Mouse (Mus musculus) CH12.LX (cell line): ENCODE measurements around the gene Pde3a.

Experiments used
- CHD1 ChIP-seq: IDR thresholded peaks from 2 replicates; pipeline ENCODE4 v1.6.1; 2012; ENCODE audit warnings: low read depth, low read length, improper control_type of control experiment, inconsistent platforms
- CTCF ChIP-seq, 2 experiments: IDR thresholded peaks in 1 of 2; conservative IDR thresholded peaks in 1 of 2; 2 replicates each; pipeline ENCODE4 v1.5.1; 2011 to 2012; ENCODE audit warnings: low read depth in 2 of 2, low read length in 2 of 2, improper control_type of control experiment in 1 of 2, inconsistent platforms in 1 of 2, mild to moderate bottlenecking in 1 of 2, moderate library complexity in 1 of 2
- ELF1 ChIP-seq: IDR thresholded peaks from 2 replicates; pipeline ENCODE4 v1.6.1; 2014; ENCODE audit warnings: low read depth, mild to moderate bottlenecking, inconsistent platforms, low read length, improper control_type of control experiment
- EP300 ChIP-seq: IDR thresholded peaks from 2 replicates; pipeline ENCODE4 v1.6.1; 2011; ENCODE audit warnings: low read length, improper control_type of control experiment
- MEF2A ChIP-seq: IDR thresholded peaks from 2 replicates; pipeline ENCODE4 v1.6.1; 2014; ENCODE audit warnings: low read depth, mild to moderate bottlenecking, inconsistent platforms, low read length, improper control_type of control experiment, borderline replicate concordance
- NRF1 ChIP-seq: IDR thresholded peaks from 2 replicates; pipeline ENCODE4 v1.6.1; 2014; ENCODE audit warnings: low read depth, mild to moderate bottlenecking, inconsistent platforms, low read length, improper control_type of control experiment, moderate library complexity
- SIN3A ChIP-seq: IDR thresholded peaks from 2 replicates; pipeline ENCODE4 v1.6.1; 2012; ENCODE audit warnings: low read length, improper control_type of control experiment, inconsistent platforms
- TBP ChIP-seq: conservative IDR thresholded peaks from 2 replicates; pipeline ENCODE4 v1.6.1; 2011; ENCODE audit warnings: low read depth, low read length, improper control_type of control experiment
- TCF12 ChIP-seq: IDR thresholded peaks from 2 replicates; pipeline ENCODE4 v1.6.1; 2014; ENCODE audit warnings: low read depth, mild to moderate bottlenecking, inconsistent platforms, low read length, improper control_type of control experiment
- USF1 ChIP-seq: IDR thresholded peaks from 2 replicates; pipeline ENCODE4 v1.6.1; 2014; ENCODE audit warnings: low read depth, mild to moderate bottlenecking, inconsistent platforms, low read length, improper control_type of control experiment

GRCm38 (mm10) chr6:141525787-141526186, 276.7 kb downstream of the Pde3a start:
- TF ChIP-seq CTCF (conservative IDR thresholded peaks at IDR 0.05 in 1 of 2, IDR thresholded peaks at IDR 0.05 in 1 of 2; ENCODE audit: low read depth in 2 of 2, low read length in 2 of 2), result no peak
- no peak for TF ChIP-seq EP300
- no peak for TF ChIP-seq CHD1
- TF ChIP-seq SIN3A, result no peak
- TF ChIP-seq MEF2A, result no peak
- TF ChIP-seq USF1, result no peak
- no peak for TF ChIP-seq ELF1
- TF ChIP-seq TBP, result no peak
- no peak for TF ChIP-seq NRF1
- no peak for TF ChIP-seq TCF12
